Mouse (Mus musculus): Measurements from ENCODE around the gene Kcp. TPM values are rescaled to one million over a fixed set of nuclear protein-coding genes. Genes with fewer than 3 reads are reported as not detected.

Kcp gene
- polyA plus RNA-seq, 1 experiment from 2014 or later, result 14.1 TPM

DNA sequence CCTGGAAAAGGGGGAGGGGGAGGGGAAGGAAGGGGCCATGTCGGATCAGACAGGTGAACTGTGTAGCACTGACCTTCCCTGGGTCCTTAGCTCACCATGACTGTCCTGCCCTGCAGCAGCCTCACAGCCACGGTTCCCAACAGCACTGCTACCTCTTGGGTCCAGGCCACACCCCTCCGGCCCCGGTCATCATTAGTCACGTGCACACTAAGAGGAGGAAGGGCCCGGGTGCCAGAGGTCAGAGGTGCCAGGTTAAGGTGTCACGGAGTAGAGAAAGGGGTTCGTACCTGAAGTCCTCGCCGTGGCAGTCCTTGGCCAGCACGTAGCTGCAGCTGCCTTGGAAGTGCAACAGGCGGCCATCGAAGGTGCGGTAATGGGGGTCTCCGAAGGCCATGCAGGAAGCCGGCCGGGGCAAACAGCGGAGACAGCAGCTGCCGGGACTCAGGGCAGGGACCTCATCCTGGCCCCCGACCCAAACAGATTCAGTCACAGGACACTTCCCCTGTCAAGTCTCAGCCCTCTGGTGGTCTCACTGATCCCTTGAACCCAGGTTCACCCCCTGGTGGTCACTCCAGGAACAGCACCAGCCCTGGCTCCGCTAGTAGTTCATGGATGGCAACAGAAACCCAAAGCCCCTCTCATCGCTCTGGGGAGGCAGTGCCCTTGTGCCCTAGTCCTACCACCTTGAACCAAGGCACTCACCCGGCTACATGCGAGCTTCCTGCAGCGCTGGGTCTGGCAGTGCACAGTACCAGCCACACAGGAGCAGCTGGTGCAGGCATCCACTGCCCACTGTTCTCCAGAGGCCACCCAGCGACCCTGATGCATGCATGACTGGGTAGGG lies 22.8 kb downstream of the Kcp start:
- 7% methylated on average over 26 of the region's 26 CpGs for WGBS
- H3K9ac ChIP-seq, result peak overlapping the region; percentile 33; the same call in 1 of the 2 replicates

DNA sequence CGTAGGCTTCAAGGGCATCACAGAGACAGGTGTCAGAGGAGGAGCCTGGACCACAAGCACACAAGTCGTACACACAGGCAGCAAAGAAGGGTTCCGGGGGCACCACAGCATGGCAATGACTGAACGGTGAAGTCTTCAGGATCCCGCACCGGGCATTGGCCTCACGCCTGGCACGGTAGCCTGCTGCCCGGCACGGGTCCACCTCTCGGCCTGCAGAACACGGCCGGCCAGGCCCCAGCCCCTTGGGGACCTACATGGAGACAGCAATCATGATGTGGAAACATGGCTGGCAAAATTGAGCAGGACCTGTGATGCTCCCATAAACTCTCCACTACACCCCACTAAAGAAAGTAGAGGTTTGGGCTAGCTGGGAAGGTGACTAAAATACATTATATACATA lies 25.1 kb downstream of the Kcp start:
- H3K9me3 ChIP-seq, result no peaks in the 10 kb centered on the region
- H3K27me3 ChIP-seq, result no peaks in the 10 kb centered on the region
- H3K9ac ChIP-seq, result no peak overlapping the region
- H3K4me3 ChIP-seq, result no peak overlapping the region
- no peak overlapping the region for H3K4me2 ChIP-seq
- WGBS, result 95% methylated on average over 13 of the region's 13 CpGs
- no peak overlapping the region for H3K27ac ChIP-seq
- no peaks in the 10 kb centered on the region; the same call in 1 of the 2 replicates for H3K4me1 ChIP-seq
- ATAC-seq (ENCODE audit: borderline replicate concordance, extremely low read depth, low FRiP score, low TSS enrichment), result no peak
- no peaks in the 10 kb centered on the region for H3K36me3 ChIP-seq

More for the DNA sequence above, 22.8 kb downstream of the Kcp start:
- H3K27ac ChIP-seq, result no peak overlapping the region
- ATAC-seq (ENCODE audit: borderline replicate concordance, extremely low read depth, low FRiP score, low TSS enrichment), result peak; percentile 50
- H3K4me1 ChIP-seq, result no peaks in the 10 kb centered on the region; the same call in 1 of the 2 replicates
- H3K27me3 ChIP-seq, result no peaks in the 10 kb centered on the region
- H3K4me2 ChIP-seq, result peak overlapping the region; percentile 87
- peak overlapping the region; percentile 42 for H3K4me3 ChIP-seq
- no peaks in the 10 kb centered on the region for H3K36me3 ChIP-seq
- no peaks in the 10 kb centered on the region for H3K9me3 ChIP-seq

DNA sequence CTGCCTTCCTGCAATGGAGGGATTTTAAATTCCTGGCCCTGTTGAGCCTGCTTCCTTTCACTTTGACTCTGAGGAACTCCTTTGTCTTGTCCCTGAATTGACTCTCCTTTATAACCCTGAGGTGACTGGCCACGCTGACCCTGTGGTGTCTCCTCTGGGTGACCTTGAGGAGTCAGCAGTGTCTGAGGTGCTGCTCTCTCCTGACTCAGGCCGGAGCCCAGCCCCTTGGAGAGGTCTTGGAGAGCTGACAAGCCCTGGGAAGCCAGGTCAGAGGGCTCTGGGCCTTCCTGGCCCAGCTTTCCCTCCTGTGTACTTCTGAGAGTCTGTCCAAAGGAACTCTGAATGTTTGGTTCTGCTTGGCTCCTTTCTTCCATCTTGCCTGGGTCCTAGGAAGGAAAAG lies 33.0 kb downstream of the Kcp start:
- Histone ChIP-seq H3K4me3 (no peak overlapping the region), H3K4me2 (no peak overlapping the region), H3K9me3 (no peaks in the 10 kb centered on the region), H3K9ac (no peak overlapping the region), H3K27ac (no peak overlapping the region), H3K27me3 (no peaks in the 10 kb centered on the region), H3K36me3 (peaks cover 8% of the 10 kb centered on the region), H3K4me1 (peaks cover 6% of the 10 kb centered on the region)
- ATAC-seq (ENCODE audit: borderline replicate concordance, extremely low read depth, low FRiP score, low TSS enrichment), result no peak
- WGBS, result 58% methylated on average over 2 of the region's 2 CpGs

DNA sequence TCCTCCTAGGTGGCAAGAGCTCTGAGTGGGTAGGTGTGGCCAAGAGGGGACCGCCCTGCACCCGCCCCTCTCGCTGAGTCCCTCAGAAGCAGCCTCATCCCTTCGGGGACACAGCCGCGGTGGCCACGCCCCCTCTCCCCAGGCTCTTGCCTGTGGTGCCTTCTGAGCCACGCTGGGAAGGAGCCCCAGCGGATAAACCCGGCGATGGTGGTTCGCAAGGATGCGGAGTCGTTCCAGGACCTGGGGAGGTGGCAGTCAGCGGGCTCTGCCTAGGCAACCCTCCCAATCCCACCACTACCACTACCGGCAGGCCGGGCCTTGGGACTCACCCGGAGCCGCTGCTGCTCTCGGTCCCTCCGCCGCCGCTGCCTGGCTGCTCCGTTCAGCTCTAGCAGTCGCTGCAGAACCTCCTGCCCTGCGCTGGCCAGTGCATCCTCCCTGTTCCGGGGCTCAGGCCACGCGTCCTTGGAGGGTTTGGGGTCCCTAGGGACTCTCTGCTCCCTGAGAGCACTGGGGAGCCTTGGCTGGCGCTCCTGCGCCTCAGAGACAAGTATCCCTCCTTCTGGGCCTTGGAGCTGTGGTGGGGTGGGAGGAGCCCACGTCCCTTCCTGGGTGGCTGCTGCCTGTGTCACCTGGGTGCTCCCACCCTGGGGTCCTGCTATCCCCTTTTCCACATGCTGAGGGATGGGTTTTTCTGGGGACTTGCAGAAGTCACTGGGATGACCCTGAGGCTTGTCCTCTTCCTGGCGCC lies 33.6 kb downstream of the Kcp start:
- peak overlapping the region; percentile 44 for H3K4me3 ChIP-seq
- peaks cover 7% of the 10 kb centered on the region for H3K4me1 ChIP-seq
- peak overlapping the region; percentile 76 for H3K4me2 ChIP-seq
- no peak overlapping the region for H3K27ac ChIP-seq
- no peaks in the 10 kb centered on the region for H3K27me3 ChIP-seq
- peak overlapping the region; percentile 23; the same call in 1 of the 2 replicates for H3K9ac ChIP-seq
- WGBS, result 2% methylated on average over 33 of the region's 33 CpGs
- H3K9me3 ChIP-seq, result no peaks in the 10 kb centered on the region
- peak; percentile 94 for ATAC-seq (ENCODE audit: borderline replicate concordance, extremely low read depth, low FRiP score, low TSS enrichment)
- peaks cover 8% of the 10 kb centered on the region for H3K36me3 ChIP-seq

DNA sequence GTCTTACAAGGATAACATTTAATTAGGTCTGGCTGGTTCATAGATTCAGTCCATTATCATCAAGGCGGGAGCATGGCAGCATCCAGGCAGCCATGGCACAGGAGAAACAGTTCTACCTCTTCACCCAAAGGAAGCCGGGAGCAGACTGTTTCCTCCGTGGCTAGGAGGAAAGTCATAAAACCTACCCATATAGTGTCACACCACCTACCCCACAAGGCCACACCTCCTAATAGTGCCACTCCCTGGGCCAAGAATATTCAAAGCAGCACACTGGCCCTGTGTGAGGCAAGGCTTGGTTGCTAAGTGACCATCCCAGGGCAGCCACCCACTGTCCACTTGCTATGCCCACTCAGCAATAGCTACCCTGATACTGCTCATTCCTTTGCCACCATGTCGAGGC lies 36.6 kb downstream of the Kcp start, which contains the start of gene Atp6v1fnb:
Gene Atp6v1fnb (plus strand): TSS at position 301 of the 400 bp plus-strand sequence.
- Histone ChIP-seq H3K9me3 (no peaks in the 10 kb centered on the region), H3K27ac (no peak within 1 kb of the TSS), H3K4me1 (peaks cover 16% of the 10 kb centered on the region), H3K36me3 (peaks cover 8% of the 10 kb centered on the region), H3K27me3 (no peaks in the 10 kb centered on the region), H3K4me2 (no peak within 1 kb of the TSS), H3K4me3 (no peak within 1 kb of the TSS), H3K9ac (no peak within 1 kb of the TSS)
- WGBS, result 93% methylated on average over 4 of the region's 4 CpGs
- no peak for ATAC-seq (ENCODE audit: borderline replicate concordance, extremely low read depth, low FRiP score, low TSS enrichment)

DNA sequence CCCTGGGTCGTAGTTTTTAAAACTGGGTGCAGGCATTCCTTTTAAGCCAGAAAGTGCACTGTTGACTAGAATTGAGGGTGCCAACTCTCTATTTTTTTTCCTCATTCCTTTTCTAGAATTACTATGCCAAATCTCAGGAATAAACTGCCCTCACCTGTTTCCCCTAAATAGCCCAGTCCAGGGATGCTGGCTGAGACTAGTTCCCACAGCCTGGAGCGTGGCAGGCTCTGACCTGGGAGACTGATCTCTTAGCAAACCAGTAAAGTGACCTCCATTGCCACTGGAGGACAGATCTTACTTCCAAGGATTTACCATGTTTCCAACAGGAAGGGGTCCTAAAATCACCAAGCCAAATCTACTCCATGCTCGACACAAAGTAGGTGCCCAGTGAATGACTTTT lies 38.9 kb downstream of the Kcp start:
- H3K9ac ChIP-seq, result peak overlapping the region; percentile 58
- H3K4me1 ChIP-seq, result peaks cover 10% of the 10 kb centered on the region; the same call in 1 of the 2 replicates

DNA sequence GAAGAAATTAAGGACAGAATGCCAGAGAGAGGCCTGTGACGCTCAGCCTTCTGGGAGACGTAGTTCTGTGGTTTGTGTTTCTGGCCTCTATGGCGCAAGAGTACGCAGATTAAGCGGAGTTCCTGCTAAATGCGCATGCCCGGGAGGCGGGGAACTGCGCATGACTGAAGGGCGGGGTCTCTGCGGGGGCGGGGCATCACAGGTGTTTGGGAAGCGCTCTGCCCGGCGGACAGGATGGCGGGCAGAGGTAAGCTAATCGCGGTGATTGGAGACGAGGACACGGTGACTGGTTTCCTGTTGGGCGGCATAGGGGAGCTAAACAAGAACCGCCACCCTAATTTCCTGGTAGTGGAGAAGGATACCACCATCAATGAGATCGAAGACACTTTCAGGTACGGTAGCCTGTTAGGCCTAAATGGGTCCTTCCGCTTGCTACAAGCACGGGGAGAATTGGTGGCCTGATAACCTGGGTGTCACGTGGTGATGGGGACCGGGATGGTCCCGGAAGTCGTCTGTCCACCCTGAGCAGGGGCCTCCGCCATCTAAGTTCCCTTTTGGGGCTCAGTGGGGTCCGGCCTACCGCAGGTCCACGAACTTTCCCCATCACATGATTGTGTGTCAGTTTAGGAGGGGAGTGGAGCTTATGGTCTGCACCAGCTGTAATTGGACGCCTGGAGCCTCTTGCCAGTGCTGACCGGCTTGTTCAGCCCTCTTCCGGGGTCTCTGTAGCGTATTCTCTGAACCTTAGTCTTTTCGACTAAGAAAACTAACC lies 40.0 kb downstream of the Kcp start, which contains the start of gene Atp6v1f:
Gene Atp6v1f (plus strand): TSS at position 136 of the 772 bp plus-strand sequence.
- Histone ChIP-seq H3K4me2 (peak within 1 kb of the TSS; percentile 80), H3K27me3 (no peaks in the 10 kb centered on the region), H3K36me3 (peaks cover 8% of the 10 kb centered on the region), H3K4me1 (peaks cover 10% of the 10 kb centered on the region; the same call in 1 of the 2 replicates), H3K9ac (peak within 1 kb of the TSS; percentile 58), H3K27ac (peak within 1 kb of the TSS; percentile 13; the same call in 1 of the 2 replicates), H3K4me3 (peak within 1 kb of the TSS; percentile 76), H3K9me3 (no peaks in the 10 kb centered on the region)
- under 1% methylated on average over 39 of the region's 39 CpGs for WGBS
- peak; percentile 94 for ATAC-seq (ENCODE audit: borderline replicate concordance, extremely low read depth, low FRiP score, low TSS enrichment)

More for the DNA sequence above, 38.9 kb downstream of the Kcp start:
- H3K27ac ChIP-seq, result no peak overlapping the region
- no peak for ATAC-seq (ENCODE audit: borderline replicate concordance, extremely low read depth, low FRiP score, low TSS enrichment)
- 83% methylated on average over 3 of the region's 3 CpGs for WGBS
- H3K27me3 ChIP-seq, result no peaks in the 10 kb centered on the region
- H3K4me3 ChIP-seq, result peak overlapping the region; percentile 76
- H3K4me2 ChIP-seq, result peak overlapping the region; percentile 80
- H3K36me3 ChIP-seq, result peaks cover 8% of the 10 kb centered on the region
- no peaks in the 10 kb centered on the region for H3K9me3 ChIP-seq

DNA sequence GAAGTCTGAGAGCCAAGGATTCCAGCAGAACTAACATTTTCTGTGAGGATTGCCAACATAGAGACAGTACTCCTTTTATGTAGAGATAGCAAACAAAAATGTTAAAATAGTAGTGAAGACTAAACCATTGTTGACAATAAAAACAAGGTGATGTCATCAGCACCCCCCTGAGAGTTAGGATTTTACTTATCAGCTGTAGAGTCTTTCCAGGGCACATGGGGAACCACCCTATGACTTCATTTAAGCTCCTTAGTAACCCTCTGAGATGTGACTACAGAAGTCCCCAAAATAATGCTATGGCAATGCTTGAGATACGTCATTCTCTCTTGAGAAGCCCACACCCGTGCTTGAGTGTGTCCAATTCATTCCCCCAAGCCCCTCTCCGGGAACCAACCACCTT lies 44.4 kb downstream of the Kcp start:
- Histone ChIP-seq H3K27ac (no peak overlapping the region), H3K27me3 (no peaks in the 10 kb centered on the region), H3K4me3 (no peak overlapping the region), H3K4me2 (no peak overlapping the region), H3K36me3 (no peaks in the 10 kb centered on the region), H3K4me1 (peaks cover 2% of the 10 kb centered on the region; the same call in 1 of the 2 replicates), H3K9ac (no peak overlapping the region), H3K9me3 (no peaks in the 10 kb centered on the region)
- ATAC-seq (ENCODE audit: borderline replicate concordance, extremely low read depth, low FRiP score, low TSS enrichment), result no peak
- WGBS, result 66% methylated on average over 3 of the region's 3 CpGs

DNA sequence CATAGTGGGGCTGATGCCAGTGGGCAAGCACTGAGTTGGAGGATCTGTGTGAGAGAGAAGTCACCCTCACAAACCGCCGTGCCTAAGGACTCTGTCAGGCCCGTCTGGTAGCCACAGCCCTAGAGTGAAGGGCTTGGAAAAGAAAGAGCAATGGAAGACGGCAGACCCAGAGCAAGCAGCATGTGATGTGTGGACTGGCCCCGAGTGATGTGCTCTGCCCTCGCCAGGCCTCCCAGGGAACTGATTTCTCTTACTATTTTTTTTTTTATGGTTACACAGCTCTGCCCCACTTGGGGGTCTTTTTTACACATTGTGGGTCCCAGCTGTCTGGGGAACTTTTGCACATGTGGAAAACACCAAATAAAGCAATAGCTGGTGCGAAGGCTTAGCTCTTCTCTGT lies 46.2 kb downstream of the Kcp start:
- no peaks in the 10 kb centered on the region for H3K4me1 ChIP-seq
- no peaks in the 10 kb centered on the region for H3K36me3 ChIP-seq
- no peaks in the 10 kb centered on the region for H3K27me3 ChIP-seq
- no peak for ATAC-seq (ENCODE audit: borderline replicate concordance, extremely low read depth, low FRiP score, low TSS enrichment)
- H3K9ac ChIP-seq, result no peak overlapping the region
- 52% methylated on average over 7 of the region's 7 CpGs for WGBS
- H3K27ac ChIP-seq, result no peak overlapping the region
- H3K4me2 ChIP-seq, result no peak overlapping the region
- H3K4me3 ChIP-seq, result no peak overlapping the region
- H3K9me3 ChIP-seq, result no peaks in the 10 kb centered on the region

DNA sequence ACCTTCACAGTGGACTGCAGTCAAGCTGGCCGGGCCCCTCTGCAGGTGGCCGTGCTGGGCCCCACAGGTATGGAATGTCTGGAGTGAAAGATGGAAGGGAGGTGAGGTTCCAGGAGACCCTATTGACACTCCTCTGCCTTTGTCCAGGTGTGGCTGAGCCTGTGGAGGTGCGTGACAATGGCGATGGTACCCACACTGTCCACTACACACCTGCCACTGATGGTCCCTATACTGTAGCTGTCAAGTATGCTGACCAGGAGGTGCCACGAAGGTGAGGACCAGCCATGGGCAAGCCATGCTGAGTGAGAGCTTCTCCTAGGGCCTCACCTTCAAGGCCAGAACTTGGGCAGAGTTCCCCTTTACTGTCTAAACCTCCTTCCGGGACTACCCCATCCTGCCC lies 57.1 kb downstream of the Kcp start:
- H3K9ac ChIP-seq, result no peak overlapping the region
- no peak overlapping the region for H3K27ac ChIP-seq
- no peaks in the 10 kb centered on the region for H3K4me1 ChIP-seq
- no peak for ATAC-seq (ENCODE audit: borderline replicate concordance, extremely low read depth, low FRiP score, low TSS enrichment)
- H3K4me2 ChIP-seq, result no peak overlapping the region
- peaks cover 12% of the 10 kb centered on the region; the same call in 1 of the 2 replicates for H3K36me3 ChIP-seq
- no peak overlapping the region for H3K4me3 ChIP-seq
- no peaks in the 10 kb centered on the region for H3K9me3 ChIP-seq
- no peaks in the 10 kb centered on the region for H3K27me3 ChIP-seq
- WGBS, result 90% methylated on average over 6 of the region's 6 CpGs

DNA sequence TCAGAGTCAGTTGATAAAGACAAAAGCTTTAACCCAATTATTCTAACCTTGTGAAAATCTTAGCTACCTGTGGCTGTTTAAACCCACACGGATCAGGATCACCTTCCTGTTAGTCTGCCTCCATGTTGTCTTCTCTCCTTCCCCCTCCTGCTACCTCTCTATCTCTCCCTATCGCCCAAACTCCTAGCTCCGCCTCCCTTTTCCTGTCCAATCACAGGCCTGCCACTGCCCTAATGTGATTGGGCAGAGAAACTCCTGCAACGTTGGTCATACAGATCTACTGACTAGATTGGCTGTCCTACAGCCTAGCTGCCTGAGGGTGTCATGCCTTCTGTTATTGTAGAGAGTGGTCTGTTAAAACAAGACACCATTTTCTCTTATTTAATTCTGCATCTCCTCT lies 57.9 kb downstream of the Kcp start:
- no peak for ATAC-seq (ENCODE audit: borderline replicate concordance, extremely low read depth, low FRiP score, low TSS enrichment)
- WGBS, result 27% methylated on average over 4 of the region's 4 CpGs
- H3K36me3 ChIP-seq, result peaks cover 15% of the 10 kb centered on the region; the same call in 1 of the 2 replicates

More for the DNA sequence above, 57.9 kb downstream of the Kcp start:
- Histone ChIP-seq H3K4me3 (no peak overlapping the region), H3K4me2 (no peak overlapping the region), H3K27me3 (no peaks in the 10 kb centered on the region), H3K9me3 (no peaks in the 10 kb centered on the region), H3K27ac (no peak overlapping the region), H3K4me1 (no peaks in the 10 kb centered on the region), H3K9ac (no peak overlapping the region)
